Mouse (Mus musculus): ENCODE data around the gene Etfb.
A peak's percentile ranks its signal among the peaks of the same experiment; 100 is the strongest.

Etfb gene

GRCm38 (mm10) chr7:43449811-43450210, 5.9 kb downstream of the Etfb start:
- no peak for DNase-seq (ENCODE audit: low spot score)

DNA sequence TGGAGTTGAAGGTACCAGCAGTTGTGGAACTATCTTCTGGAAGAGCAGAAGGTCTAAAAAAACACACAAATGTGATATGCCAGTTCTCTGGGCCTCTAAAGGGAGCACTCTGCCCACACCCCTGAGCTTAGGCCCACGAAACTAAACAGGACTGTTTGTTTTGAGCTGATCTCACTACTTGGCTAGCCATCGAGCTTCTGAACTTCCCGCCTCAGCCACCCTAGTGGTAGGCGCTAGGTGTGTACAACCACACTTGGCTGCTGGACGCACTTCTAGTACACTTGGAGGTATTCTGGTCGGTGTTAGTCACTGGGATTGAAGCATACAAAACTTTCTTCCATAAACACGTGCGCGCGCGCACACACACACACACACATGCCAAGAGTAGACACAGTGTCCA, 7.8 kb downstream of the Etfb start:
- no peak for DNase-seq (ENCODE audit: low spot score)

DNA sequence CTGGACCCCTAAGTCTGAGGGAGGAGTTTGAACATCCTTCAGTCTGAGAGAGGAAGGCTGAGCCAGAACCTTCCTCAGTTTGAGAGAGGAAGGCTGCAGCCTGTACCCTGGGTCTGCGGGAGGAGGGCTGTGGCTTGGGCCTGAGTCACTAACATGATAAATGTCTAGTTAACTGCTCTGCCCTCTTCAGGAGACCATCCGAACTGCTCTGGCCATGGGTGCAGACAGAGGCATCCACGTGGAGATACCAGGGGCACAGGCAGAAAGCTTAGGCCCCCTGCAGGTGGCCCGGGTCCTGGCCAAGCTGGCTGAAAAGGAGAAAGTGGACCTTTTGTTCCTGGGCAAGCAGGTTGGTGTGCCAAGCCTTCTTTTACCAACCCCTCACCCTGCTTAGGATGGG, 8.7 kb downstream of the Etfb start:
- no peak for DNase-seq (ENCODE audit: low spot score)

- DNase-seq (ENCODE audit: low spot score): no peak
These were observed 9.9 kb downstream of the Etfb start for GRCm38 (mm10) chr7:43453599-43454355.

DNA sequence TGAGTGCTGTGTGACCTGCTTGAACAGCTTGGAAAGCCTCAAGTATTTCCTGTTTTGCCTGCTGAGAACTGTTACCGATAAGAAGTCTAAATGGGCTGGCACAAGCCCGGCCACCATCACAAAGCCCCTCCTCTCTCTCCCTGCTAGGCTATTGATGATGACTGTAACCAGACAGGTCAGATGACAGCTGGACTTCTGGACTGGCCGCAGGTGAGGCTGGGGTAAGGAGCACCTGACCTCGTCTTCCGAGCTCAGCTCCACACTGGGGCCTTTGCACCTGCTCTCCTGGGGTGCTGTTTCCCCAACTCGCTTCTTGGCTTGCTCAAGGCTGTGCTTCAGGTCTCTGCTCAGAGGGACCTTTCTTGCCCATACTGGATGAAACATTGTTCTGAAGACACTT, 10.5 kb downstream of the Etfb start:
- no peak for DNase-seq (ENCODE audit: low spot score)

DNA sequence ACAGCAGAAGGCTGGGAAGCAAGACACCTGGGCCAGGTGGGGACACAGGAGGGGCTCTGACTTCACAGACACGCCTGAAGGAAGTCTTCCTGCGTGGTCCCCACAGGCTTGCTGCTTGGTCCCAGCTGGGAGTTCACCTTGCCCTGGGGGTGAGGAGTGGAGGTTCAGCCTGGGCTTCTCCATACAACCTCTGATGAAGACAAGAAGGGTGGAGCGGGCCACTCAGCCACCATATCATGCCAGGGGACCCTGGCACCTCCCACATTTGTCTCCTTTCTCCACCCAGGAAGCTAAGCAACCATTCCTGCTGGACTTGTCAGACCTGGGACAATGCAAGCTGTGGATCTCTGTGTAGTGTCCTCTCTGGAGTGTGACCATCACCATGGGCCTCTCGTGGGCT, 19.0 kb downstream of the Etfb start, which contains the start of gene Vsig10l:
Gene Vsig10l (plus strand): TSS at position 301 of the 400 bp plus-strand sequence.
- DNase-seq (ENCODE audit: low spot score): no peak

DNA sequence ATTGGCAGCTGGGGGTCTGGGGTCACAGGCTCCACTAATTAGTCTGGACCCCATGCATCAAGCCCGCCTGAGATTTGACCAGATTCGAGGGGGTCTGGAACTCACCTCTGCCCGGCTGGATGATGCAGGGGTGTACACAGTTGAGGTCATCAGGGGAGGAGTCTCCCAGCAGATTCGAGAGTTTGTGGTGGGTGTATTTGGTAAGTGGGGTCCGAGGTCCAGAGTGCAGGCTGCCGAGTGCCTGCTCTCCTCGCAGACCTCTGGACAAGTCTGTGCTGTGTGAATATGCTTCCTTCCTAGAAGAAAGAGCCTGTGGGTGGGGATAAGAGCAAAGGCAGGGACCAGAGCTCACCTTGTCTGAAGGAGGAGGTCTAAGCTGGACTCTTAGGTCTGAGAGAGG, 20.1 kb downstream of the Etfb start:
- DNase-seq (ENCODE audit: low spot score): no peak

DNA sequence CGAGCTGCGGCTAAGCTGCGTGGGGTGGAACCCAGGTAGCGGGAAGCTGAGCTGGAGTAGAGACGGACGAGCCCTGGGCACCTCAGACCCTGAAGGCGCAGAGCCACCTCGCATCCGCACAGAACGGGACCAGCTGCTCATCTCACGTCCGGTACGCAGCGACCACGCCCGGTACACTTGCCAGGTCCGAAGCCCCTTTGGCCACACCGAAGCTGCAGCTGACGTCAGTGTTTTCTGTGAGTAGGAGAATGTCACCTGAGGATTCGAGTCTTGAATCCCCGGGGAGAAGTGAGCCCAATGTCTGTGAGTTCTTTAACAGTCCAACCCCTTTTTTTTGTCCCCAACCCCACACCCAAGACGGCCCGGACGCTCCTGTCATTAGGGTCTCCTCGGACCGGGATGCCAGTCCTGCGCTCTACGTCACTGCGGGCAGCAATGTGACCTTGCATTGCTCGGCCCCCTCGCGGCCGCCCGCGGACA, 21.0 kb downstream of the Etfb start:
- no peak for DNase-seq (ENCODE audit: low spot score)

DNA sequence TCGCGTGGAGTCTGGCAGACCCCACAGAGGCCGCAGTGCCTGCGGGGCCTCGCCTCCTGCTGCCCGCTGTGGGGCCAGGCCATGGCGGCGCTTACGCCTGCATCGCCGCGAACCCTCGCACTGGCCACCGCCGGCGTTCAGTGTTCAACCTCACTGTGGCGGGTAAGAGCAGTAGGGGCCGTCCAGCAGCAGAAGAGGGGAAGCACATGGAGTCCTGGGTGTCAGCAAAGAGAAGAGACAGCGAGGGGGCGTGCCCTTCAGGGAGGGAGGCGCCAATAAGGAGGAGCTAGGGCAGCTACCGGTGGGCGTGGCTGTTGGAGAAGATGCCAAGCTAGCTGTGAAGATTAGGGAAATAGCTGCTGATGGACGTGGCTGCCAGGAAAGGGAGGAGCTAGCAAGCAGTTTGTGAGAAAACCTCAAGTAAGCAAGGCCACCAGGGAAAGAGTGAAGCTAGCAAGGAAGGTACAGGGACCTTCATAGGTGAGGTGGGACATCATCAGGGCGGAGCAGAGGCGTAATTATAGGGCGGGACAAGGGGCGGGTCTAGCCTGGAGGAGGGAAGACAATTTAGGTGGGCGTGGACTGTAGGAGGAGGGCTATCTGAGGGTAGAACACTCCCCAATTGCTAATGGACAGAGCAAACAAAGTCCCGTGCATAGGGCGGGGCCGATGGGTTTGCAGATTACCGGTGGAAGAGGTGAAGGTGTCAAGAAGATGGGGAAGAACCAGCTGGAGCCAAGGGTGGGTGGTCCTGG, 21.6 kb downstream of the Etfb start:
- peak; percentile 84 for DNase-seq (ENCODE audit: low spot score)

DNA sequence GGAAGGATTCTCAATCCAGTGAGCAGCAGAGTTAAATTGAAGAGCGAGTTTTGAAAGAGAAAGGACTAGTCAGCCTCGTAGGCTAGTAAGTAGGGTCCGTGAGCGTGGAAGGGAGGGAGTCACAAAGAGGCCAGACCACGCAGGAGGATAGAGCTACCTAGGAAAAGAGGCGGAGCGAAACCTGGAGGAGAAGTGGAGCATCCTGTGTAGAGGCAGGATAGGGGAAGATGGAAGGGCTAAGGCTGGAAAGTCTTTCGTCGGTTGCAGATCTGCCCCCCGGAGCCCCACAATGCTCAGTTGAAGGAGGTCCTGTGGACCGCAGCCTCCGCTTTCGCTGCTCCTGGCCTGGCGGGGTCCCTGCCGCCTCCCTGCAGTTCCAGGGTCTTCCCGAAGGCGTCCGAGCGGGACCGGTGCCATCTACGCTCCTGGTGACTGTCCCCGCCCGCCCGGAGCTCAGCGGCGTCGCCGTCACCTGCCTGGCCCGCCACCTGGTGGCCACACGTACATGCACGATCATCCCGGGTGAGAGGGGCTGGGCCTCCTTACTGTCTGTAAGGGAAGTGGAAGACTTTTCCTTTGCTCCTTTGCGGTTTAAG, 22.3 kb downstream of the Etfb start:
- DNase-seq (ENCODE audit: low spot score): peak; percentile 75

DNA sequence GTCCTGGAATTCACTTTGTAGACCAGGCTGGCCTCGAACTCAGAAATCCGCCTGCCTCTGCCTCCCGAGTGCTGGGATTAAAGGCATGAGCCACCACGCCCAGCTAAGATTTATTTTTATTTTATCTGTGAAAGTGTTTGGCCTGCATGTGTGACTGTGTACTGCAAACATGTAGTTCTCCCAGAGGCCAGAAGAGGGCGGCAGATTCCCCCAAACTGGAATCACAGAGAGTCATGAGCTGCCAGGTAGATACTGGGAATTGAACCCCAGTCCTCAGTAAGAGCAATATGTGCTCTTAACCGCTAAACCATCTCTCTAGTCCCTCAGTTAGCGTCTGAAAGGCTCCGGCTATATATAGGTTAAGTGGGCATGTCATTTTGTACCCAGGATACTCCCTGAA, 26.5 kb downstream of the Etfb start:
- DNase-seq (ENCODE audit: low spot score): no peak

- no peak for DNase-seq (ENCODE audit: low spot score)
These were observed 31.8 kb downstream of the Etfb start for GRCm38 (mm10) chr7:43475706-43476105.

DNA sequence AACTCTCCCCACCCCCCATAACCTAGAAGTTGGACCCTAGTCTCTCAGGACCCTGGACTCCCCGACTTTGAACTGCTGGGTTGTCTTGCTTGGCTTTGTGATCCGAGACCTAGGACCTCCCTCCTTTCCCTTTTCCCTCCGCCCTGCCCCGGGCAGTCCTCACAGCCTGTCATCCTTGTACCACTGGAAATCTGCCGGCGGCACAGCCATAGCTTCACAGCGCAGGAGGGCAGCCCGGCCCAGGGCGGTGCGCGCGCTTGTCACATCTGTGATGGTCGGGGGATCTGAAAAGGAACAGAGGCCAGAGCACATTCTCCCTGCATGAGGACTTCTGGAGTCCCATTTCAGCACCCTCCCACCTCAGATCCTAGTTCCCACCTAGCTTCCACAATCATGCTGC, 32.5 kb downstream of the Etfb start:
- no peak for DNase-seq (ENCODE audit: low spot score)

DNA sequence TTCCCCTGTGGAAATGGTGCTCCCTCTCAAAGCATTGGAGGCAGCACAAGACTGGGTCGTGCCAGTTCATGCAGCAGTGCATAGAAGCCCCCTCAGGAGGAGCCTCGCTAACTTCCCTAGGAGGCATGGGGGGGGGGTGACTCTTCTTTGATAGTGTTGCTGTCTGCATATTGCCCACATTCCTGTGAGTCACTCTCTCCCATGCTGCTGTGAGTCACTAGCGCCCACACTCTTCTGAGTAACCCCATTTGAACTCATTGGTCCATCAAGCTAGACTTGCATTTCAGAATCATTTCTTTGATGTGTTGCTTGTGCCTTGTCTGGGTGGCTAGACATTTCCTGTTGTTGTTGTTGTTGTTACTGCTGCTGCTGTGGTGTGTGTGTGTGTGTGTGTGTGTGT, 37.3 kb downstream of the Etfb start:
- no peak for DNase-seq (ENCODE audit: low spot score)

DNA sequence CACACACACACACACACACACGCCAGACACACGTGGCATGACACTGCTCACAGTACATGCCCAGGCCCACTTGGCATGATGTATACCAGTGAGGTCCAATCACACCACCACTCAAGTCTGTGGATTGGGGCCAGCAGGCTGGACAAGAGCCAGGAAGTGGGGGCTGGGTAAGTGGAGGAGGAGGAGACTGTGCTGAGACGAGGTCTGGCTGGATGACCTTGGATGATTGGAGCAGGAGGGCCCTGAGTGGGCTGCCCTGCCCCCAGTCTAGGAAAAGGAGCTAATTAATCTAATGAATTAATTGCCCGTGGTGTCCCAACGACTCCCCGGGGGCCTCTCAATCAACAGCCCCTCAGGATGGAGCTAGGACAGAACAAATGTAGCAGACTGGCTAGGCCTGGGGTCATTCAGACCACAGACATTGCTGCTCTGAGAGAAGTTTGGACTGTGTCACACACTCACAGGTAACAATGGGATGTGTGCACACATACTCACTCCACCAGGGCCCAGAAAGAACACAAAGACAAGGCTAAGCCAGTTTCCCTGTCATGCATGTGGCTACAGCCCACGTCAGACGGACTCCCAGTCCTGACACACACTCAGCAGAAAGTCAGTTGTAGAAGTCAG, 38.3 kb downstream of the Etfb start:
- no peak for DNase-seq (ENCODE audit: low spot score)

GRCm38 (mm10) chr7:43483236-43483635, 39.4 kb downstream of the Etfb start:
- DNase-seq (ENCODE audit: low spot score): no peak

- no peak for DNase-seq (ENCODE audit: low spot score)
These were observed 44.8 kb downstream of the Etfb start for GRCm38 (mm10) chr7:43488646-43489045.

DNA sequence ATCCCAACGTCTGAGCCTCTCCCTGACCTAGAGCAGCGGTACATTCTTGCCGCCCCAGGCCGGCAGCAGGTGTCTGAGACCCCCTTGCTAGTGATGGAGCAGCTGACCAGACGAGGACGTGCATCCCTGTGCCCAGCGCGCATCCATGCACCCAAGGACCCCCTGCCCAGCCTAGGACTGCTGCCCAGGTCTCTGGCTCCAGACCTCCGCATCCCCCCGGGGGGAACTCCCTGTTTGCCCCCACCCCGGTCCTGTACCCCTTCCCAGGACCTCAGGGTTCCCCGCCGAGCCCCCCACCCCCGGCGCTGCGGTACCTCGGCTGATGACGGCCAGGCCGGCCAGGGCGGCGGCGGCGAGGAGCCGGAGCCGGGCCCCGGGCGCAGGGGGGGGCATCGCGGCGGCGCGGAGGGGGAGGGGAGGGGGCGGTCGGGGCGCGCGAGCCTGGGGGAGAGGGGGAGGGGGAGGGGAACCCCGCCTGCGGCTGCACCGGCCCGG, 45.8 kb downstream of the Etfb start, which contains the start of gene Iglon5:
Gene Iglon5 (minus strand): TSS at position 445 of the 495 bp plus-strand sequence.
- DNase-seq (ENCODE audit: low spot score): no peak

GRCm38 (mm10) chr7:43490182-43490584, 46.3 kb downstream of the Etfb start:
- peak; percentile 24 for DNase-seq (ENCODE audit: low spot score)

GRCm38 (mm10) chr7:43490861-43491260, 47.0 kb downstream of the Etfb start:
- DNase-seq (ENCODE audit: low spot score): no peak

GRCm38 (mm10) chr7:43495343-43496021, 51.6 kb downstream of the Etfb start:
- DNase-seq (ENCODE audit: low spot score): peak; percentile 13
